In genomic region chr7:6881473-6882046, GRCm38 (mm10) we compare ENCODE assay signal across 14 mouse cellular contexts.
DNase-seq lines count a peak whose midpoint lies in the region; ATAC-seq lines count a peak whose summit lies in the region.
"Had no signal": no experiment of that assay in that cellular context is flagged by ENCODE, and none has a peak within 500 bp of the region (broad histone marks: within the 10 kb centered on the region; RNA-seq: fewer than 3 reads in every experiment).

No protein-coding gene starts in this region.

- H3K9me3 ChIP-seq in midbrain, embryonic 11.5 days (ENCODE audit: control insufficient read depth, low read length): no peaks in the 10 kb centered on the region
- H3K9me3 ChIP-seq: limb, embryonic 15.5 days had no signal

- H3K27ac ChIP-seq in midbrain, embryonic 11.5 days (ENCODE audit: low read depth, low read length): no peak overlapping the region
- H3K27ac ChIP-seq: limb, embryonic 15.5 days; macrophage had no signal

- H3K4me2 ChIP-seq in midbrain, embryonic 11.5 days: no peak overlapping the region
- H3K4me2 ChIP-seq: limb, embryonic 15.5 days had no signal

- H3K36me3 ChIP-seq in midbrain, embryonic 11.5 days (ENCODE audit: control insufficient read depth, insufficient read depth, low read length): no peaks in the 10 kb centered on the region
- H3K36me3 ChIP-seq: limb, embryonic 15.5 days had no signal

- peak; percentile 42 to 55 for DNase-seq in frontal cortex, postnatal 10 days (ENCODE audit: low spot score in 2 of 2)
- DNase-seq in right cerebral cortex, adult 2 months (ENCODE audit: low spot score in 2 of 2): peak; percentile 21 to 24
- DNase-seq in right cerebral cortex, adult 18-20 months: no peak
- DNase-seq in midbrain, embryonic 11.5 days (ENCODE audit: low spot score, missing footprints): peak; percentile 69
- DNase-seq in right cerebral cortex, postnatal 4 days: peak; percentile 21
- no peak for DNase-seq in yolk sac, embryonic 10.5 days (ENCODE audit: low spot score)
- no peak for DNase-seq in spleen, postnatal 14 days (ENCODE audit: low spot score in 2 of 2)
- DNase-seq: B cell, adult 2 months; cerebellum, adult 18-20 months; kidney, postnatal 36 days; thymus, postnatal 14 days had no signal

- no peak overlapping the region for H3K9ac ChIP-seq in midbrain, embryonic 11.5 days (ENCODE audit: low read length)
- H3K9ac ChIP-seq: limb, embryonic 15.5 days had no signal

- H3K27me3 ChIP-seq in midbrain, embryonic 11.5 days (ENCODE audit: control insufficient read depth, insufficient read depth, low read length): no peaks in the 10 kb centered on the region
- H3K27me3 ChIP-seq: limb, embryonic 15.5 days had no signal

- peaks cover 2% of the 10 kb centered on the region; the same call in 1 of the 2 replicates for H3K4me1 ChIP-seq in midbrain, embryonic 11.5 days (ENCODE audit: control insufficient read depth, insufficient read depth, low read length)
- H3K4me1 ChIP-seq: limb, embryonic 15.5 days had no signal

- ATAC-seq in frontal cortex, adult (ENCODE audit: low TSS enrichment): no peak
- ATAC-seq in midbrain, embryonic 11.5 days (ENCODE audit: low FRiP score): peak; percentile 83

- H3K4me3 ChIP-seq in midbrain, embryonic 11.5 days (ENCODE audit: low read depth, low read length): no peak overlapping the region
- H3K4me3 ChIP-seq: limb, embryonic 15.5 days had no signal

- WGBS in midbrain, embryonic 11.5 days: 34% methylated on average over 6 of the region's 6 CpGs

Comparison
In these comparisons a context has a peak if more than half of its experiments do, and no peak if none do; other contexts are left out.
1. DNase-seq: peak in frontal cortex, postnatal 10 days (2 of 2), right cerebral cortex, adult 2 months (2 of 2), midbrain, embryonic 11.5 days (single experiment) and right cerebral cortex, postnatal 4 days (single experiment); none in right cerebral cortex, adult 18-20 months (single experiment), yolk sac, embryonic 10.5 days (single experiment) and spleen, postnatal 14 days (0 of 2).